Mouse (Mus musculus) hindbrain, embryonic 11.5 days (tissue): Measurements from ENCODE around the gene Pgm5. TPM values are rescaled to one million over a fixed set of nuclear protein-coding genes. Genes with fewer than 3 reads are reported as not detected.

Experiments used
- ATAC-seq: fragments of 200-750 bp; cut with Nextera tagmentation; 2 replicates; pipeline ENCODE4 v1.8.0; 2017; ENCODE audit warnings: mild to moderate bottlenecking, moderate TSS enrichment, moderate library complexity; ENCODE audit not compliant: low FRiP score
- DNase-seq: peaks from one replicate; pipeline ENCODE4 v3.0.0-alpha.2; 2015; ENCODE audit warnings: low spot score
- H3K27ac ChIP-seq: fragments of 300-500 bp; sonication (generic); 2 replicates; pipeline ENCODE4 v1.5.1; 2014; ENCODE audit warnings: mild to moderate bottlenecking, low read depth, low read length
- H3K27me3 ChIP-seq: fragments of 300-500 bp; sonication (generic); 2 replicates; pipeline ENCODE4 v1.6.1; 2014; ENCODE audit warnings: mild to moderate bottlenecking, low read length, moderate library complexity, mixed read lengths; ENCODE audit not compliant: control insufficient read depth, insufficient read depth
- H3K36me3 ChIP-seq: fragments of 300-500 bp; sonication (generic); 2 replicates; pipeline ENCODE4 v1.6.1; 2014; ENCODE audit warnings: mild to moderate bottlenecking, low read length, moderate library complexity, mixed read lengths; ENCODE audit not compliant: control insufficient read depth, insufficient read depth
- H3K4me1 ChIP-seq: fragments of 300-500 bp; sonication (generic); replicated peaks from 2 replicates; pipeline ENCODE4 v1.6.1; 2014; ENCODE audit warnings: low read length, mixed read lengths; ENCODE audit not compliant: control insufficient read depth, insufficient read depth
- H3K4me2 ChIP-seq: fragments of 300-500 bp; sonication (generic); replicated peaks from 2 replicates; pipeline ENCODE4 v1.6.1; 2014; ENCODE audit warnings: mild to moderate bottlenecking, low read depth, low read length
- H3K4me3 ChIP-seq: fragments of 300-500 bp; sonication (generic); 2 replicates; pipeline ENCODE4 v1.5.1; 2014; ENCODE audit warnings: low read depth, low read length
- H3K9ac ChIP-seq: fragments of 300-500 bp; sonication (generic); 2 replicates; pipeline ENCODE4 v1.6.1; 2014; ENCODE audit warnings: low read depth, low read length
- H3K9me3 ChIP-seq: fragments of 300-500 bp; sonication (generic); 2 replicates; pipeline ENCODE4 v1.6.1; 2016; ENCODE audit warnings: low read length; ENCODE audit not compliant: control insufficient read depth
- WGBS: fragments of 180-500 bp; shearing (Covaris S2); extraction: QIAGEN DNeasy Blood & Tissue Kit; methylation state at CpG from one replicate; pipeline ENCODE4 v1.1.7; 2014; 5-methylcytosine and 5-hydroxymethylcytosine counted together
- polyA plus RNA-seq: library from polyadenylated mRNA; unstranded; fragments of >200 nt; fragmentation: Nextera tagmentation; extraction: Ambion mirVana; gene quantifications from 2 replicates; pipeline ENCODE4 v1.2.1, GENCODE M21; 2014

Gene Pgm5
- polyA plus RNA-seq, 1 experiment from 2014 or later, result 1.2 TPM

- 0 out of 2 replicates have a peak, but pooled peaks cover 2% of the 10 kb centered on the region for H3K27me3 ChIP-seq
- DNase-seq (no peak), ATAC-seq (no peak)
- WGBS, result 75% methylated on average over 2 of the region's 2 CpGs
- H3K36me3 ChIP-seq, result no peaks in the 10 kb centered on the region
- H3K4me2 ChIP-seq, result no peak overlapping the region
- H3K9ac ChIP-seq, result no peak overlapping the region
- no peak overlapping the region for H3K4me3 ChIP-seq
- H3K9me3 ChIP-seq, result no peaks in the 10 kb centered on the region
- no peaks in the 10 kb centered on the region for H3K4me1 ChIP-seq
- no peak overlapping the region for H3K27ac ChIP-seq
These were observed 12.2 kb upstream of the Pgm5 start for GRCm38 (mm10) chr19:24873873-24874272.

GRCm38 (mm10) chr19:24871037-24871635 lies 9.5 kb upstream of the Pgm5 start:
- no peaks in the 10 kb centered on the region for H3K36me3 ChIP-seq
- 0 out of 2 replicates have a peak overlapping the region, but pooled peaks have one; percentile 29 for H3K9ac ChIP-seq
- peak overlapping the region; percentile 50 for H3K4me2 ChIP-seq
- DNase-seq (peak; percentile 93), ATAC-seq (peak; percentile 54; the same call in 1 of the 2 replicates)
- no peak overlapping the region for H3K4me3 ChIP-seq
- H3K4me1 ChIP-seq, result no peaks in the 10 kb centered on the region
- H3K27ac ChIP-seq, result no peak overlapping the region
- WGBS, result 24% methylated on average over 18 of the region's 18 CpGs
- no peaks in the 10 kb centered on the region for H3K9me3 ChIP-seq
- H3K27me3 ChIP-seq, result 0 out of 2 replicates have a peak, but pooled peaks cover 2% of the 10 kb centered on the region

DNA sequence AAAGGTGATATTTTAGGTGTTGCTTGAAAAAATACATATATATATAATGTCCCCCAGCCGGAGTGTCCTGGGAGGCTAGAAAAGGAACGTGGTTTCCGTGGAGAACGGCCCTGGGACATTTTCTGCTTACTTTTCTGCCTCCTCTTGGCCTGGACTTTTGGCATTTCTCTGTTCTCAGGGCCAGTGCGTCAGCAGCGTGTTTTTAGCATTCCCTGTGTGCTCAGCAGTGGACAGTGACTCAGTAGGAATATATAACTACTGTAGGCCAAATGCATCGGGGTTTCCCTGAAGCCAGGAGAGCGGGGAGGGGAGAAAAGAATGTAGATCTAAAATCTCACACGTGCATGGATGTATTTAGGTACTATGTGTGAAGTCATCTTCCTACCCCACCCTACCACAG lies 3.8 kb upstream of the Pgm5 start:
- Histone ChIP-seq H3K27ac (no peak overlapping the region), H3K4me2 (no peak overlapping the region), H3K4me1 (no peaks in the 10 kb centered on the region), H3K36me3 (no peaks in the 10 kb centered on the region), H3K4me3 (no peak overlapping the region), H3K9ac (no peak overlapping the region), H3K9me3 (no peaks in the 10 kb centered on the region), H3K27me3 (peaks cover 13% of the 10 kb centered on the region)
- 85% methylated on average over 9 of the region's 9 CpGs for WGBS
- no peak for ATAC-seq
- no peak for DNase-seq

DNA sequence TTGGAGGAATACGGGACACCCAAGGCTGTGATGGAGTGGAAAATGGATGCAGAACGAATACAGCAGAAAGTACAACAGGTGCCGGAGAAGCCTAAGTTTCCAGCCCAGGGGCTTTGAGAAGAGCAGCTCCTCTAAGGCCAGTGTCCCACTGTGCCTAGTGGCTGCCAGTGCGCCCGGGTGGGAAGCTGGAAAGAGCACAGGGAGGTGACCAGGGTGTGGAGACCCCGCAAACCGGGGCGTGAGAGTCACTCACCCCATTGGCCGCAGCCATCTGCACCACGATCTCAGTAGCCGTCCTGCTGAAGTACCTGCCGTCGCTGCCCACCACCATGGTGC lies 411 bp downstream of the Pgm5 start:
- ATAC-seq, result no peak
- Histone ChIP-seq H3K27ac (no peak overlapping the region), H3K9ac (peak overlapping the region; percentile 45)

GRCm38 (mm10) chr19:24851456-24852315 lies 10.0 kb downstream of the Pgm5 start:
- WGBS, result 90% methylated on average over 21 of the region's 21 CpGs
- no peak overlapping the region for H3K4me2 ChIP-seq

More for the DNA sequence above, 411 bp downstream of the Pgm5 start:
- Histone ChIP-seq H3K9me3 (no peaks in the 10 kb centered on the region), H3K4me3 (peak overlapping the region; percentile 36), H3K4me2 (peak overlapping the region; percentile 85), H3K36me3 (no peaks in the 10 kb centered on the region), H3K4me1 (no peaks in the 10 kb centered on the region), H3K27me3 (peaks cover 13% of the 10 kb centered on the region)
- DNase-seq, result no peak
- WGBS, result 19% methylated on average over 13 of the region's 13 CpGs

GRCm38 (mm10) chr19:24848844-24849243 lies 12.8 kb downstream of the Pgm5 start:
- H3K27me3 ChIP-seq, result no peaks in the 10 kb centered on the region
- H3K9ac ChIP-seq, result no peak overlapping the region
- H3K27ac ChIP-seq, result no peak overlapping the region
- H3K4me2 ChIP-seq, result no peak overlapping the region
- no peak overlapping the region for H3K4me3 ChIP-seq
- ATAC-seq, result no peak
- H3K36me3 ChIP-seq, result no peaks in the 10 kb centered on the region
- no peak for DNase-seq
- 79% methylated on average over 2 of the region's 2 CpGs for WGBS
- H3K9me3 ChIP-seq, result no peaks in the 10 kb centered on the region
- no peaks in the 10 kb centered on the region for H3K4me1 ChIP-seq

More at GRCm38 (mm10) chr19:24851456-24852315, 10.0 kb downstream of the Pgm5 start:
- no peaks in the 10 kb centered on the region for H3K36me3 ChIP-seq
- no peaks in the 10 kb centered on the region for H3K4me1 ChIP-seq
- H3K4me3 ChIP-seq, result no peak overlapping the region
- H3K9ac ChIP-seq, result no peak overlapping the region
- no peaks in the 10 kb centered on the region for H3K9me3 ChIP-seq
- no peak for ATAC-seq
- no peak overlapping the region for H3K27ac ChIP-seq
- H3K27me3 ChIP-seq, result no peaks in the 10 kb centered on the region
- no peak for DNase-seq

DNA sequence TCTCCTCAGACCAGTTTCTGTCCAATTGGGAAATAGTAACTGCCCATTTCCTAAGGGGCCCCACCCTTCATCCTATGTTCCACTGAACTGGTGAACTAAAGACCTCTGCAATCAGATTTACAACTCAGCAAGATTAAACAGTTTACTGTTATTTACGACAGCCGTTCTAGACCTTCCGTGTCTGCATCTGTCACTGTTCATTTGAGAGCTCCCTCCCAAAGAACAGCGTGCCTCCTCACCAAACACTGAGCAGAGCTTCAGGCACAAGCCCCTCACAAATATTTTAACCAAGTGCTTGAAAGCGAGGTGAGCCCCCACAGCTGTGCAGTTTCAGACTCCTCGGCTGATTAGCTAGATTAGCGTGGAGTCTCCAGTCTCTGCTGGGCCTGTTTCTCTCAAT lies 13.3 kb downstream of the Pgm5 start:
- ATAC-seq (no peak), DNase-seq (no peak)
- no peak overlapping the region for H3K27ac ChIP-seq
- H3K9ac ChIP-seq, result no peak overlapping the region
- H3K4me1 ChIP-seq, result no peaks in the 10 kb centered on the region
- no peak overlapping the region for H3K4me3 ChIP-seq
- H3K27me3 ChIP-seq, result no peaks in the 10 kb centered on the region
- no peak overlapping the region for H3K4me2 ChIP-seq
- WGBS, result 56% methylated on average over 7 of the region's 7 CpGs
- no peaks in the 10 kb centered on the region for H3K36me3 ChIP-seq
- no peaks in the 10 kb centered on the region for H3K9me3 ChIP-seq

GRCm38 (mm10) chr19:24845007-24845546 lies 16.6 kb downstream of the Pgm5 start:
- H3K27me3 ChIP-seq, result no peaks in the 10 kb centered on the region
- H3K4me2 ChIP-seq, result no peak overlapping the region
- no peaks in the 10 kb centered on the region for H3K36me3 ChIP-seq
- 46% methylated on average over 7 of the region's 7 CpGs for WGBS
- no peaks in the 10 kb centered on the region for H3K4me1 ChIP-seq
- no peak overlapping the region for H3K4me3 ChIP-seq
- H3K27ac ChIP-seq, result no peak overlapping the region
- no peak overlapping the region for H3K9ac ChIP-seq
- ATAC-seq, result no peak
- peak; percentile 23 for DNase-seq
- no peaks in the 10 kb centered on the region for H3K9me3 ChIP-seq
